Mouse (Mus musculus): Measurements from ENCODE around the gene 4930590J08Rik. TPM values are rescaled to one million over a fixed set of nuclear protein-coding genes. Genes with fewer than 3 reads are reported as not detected.

Gene 4930590J08Rik
- polyA plus RNA-seq, 1 experiment from 2014 or later: 0.13 TPM

- DNase-seq: no peak
- Histone ChIP-seq H3K9ac (replicated peaks) (no peak overlapping the region), H3K9me3 (ENCODE audit: low read length) (no peaks in the 10 kb centered on the region), H3K4me2 (ENCODE audit: low read depth, low read length) (0 out of 2 replicates have a peak overlapping the region, but pooled peaks have one; percentile 6), H3K27ac (ENCODE audit: low read depth) (peak overlapping the region; percentile 60), H3K36me3 (replicated peaks; ENCODE audit: insufficient read depth, low read length) (no peaks in the 10 kb centered on the region), H3K27me3 (ENCODE audit: insufficient read depth, low read length) (no peaks in the 10 kb centered on the region), H3K4me3 (ENCODE audit: low read depth, low read length) (no peak overlapping the region), H3K4me1 (ENCODE audit: insufficient read depth) (no peaks in the 10 kb centered on the region)
- TF ChIP-seq CTCF (IDR thresholded peaks at IDR 0.05; ENCODE audit: low read depth): no peak
- no peak for TF ChIP-seq EP300 (IDR thresholded peaks at IDR 0.05; ENCODE audit: low read depth)
- WGBS (ENCODE audit: insufficient replicate concordance): 32% methylated on average over 8 of the region's 8 CpGs
- no peak for ATAC-seq
These were observed 57.6 kb downstream of the 4930590J08Rik start for GRCm38 (mm10) chr6:91960028-91960811.

- H3K27me3 ChIP-seq (ENCODE audit: insufficient read depth, low read length): no peaks in the 10 kb centered on the region
- no peak overlapping the region for H3K4me2 ChIP-seq (ENCODE audit: low read depth, low read length)
- H3K27ac ChIP-seq (ENCODE audit: low read depth): no peak overlapping the region
- DNase-seq (no peak), ATAC-seq (no peak)
- no peaks in the 10 kb centered on the region for H3K36me3 ChIP-seq (replicated peaks; ENCODE audit: insufficient read depth, low read length)
- H3K4me3 ChIP-seq (ENCODE audit: low read depth, low read length): no peak overlapping the region
- no peak for TF ChIP-seq EP300 (IDR thresholded peaks at IDR 0.05; ENCODE audit: low read depth)
- TF ChIP-seq CTCF (IDR thresholded peaks at IDR 0.05; ENCODE audit: low read depth): no peak
- H3K4me1 ChIP-seq (ENCODE audit: insufficient read depth): no peaks in the 10 kb centered on the region
- WGBS (ENCODE audit: insufficient replicate concordance): 31% methylated on average over 4 of the region's 4 CpGs
- H3K9me3 ChIP-seq (ENCODE audit: low read length): no peaks in the 10 kb centered on the region
- no peak overlapping the region for H3K9ac ChIP-seq (replicated peaks)
These were observed 60.8 kb downstream of the 4930590J08Rik start for GRCm38 (mm10) chr6:91963429-91963828.

- Histone ChIP-seq H3K4me1 (ENCODE audit: insufficient read depth) (no peaks in the 10 kb centered on the region), H3K4me3 (ENCODE audit: low read depth, low read length) (no peak overlapping the region), H3K9me3 (ENCODE audit: low read length) (no peaks in the 10 kb centered on the region), H3K36me3 (replicated peaks; ENCODE audit: insufficient read depth, low read length) (no peaks in the 10 kb centered on the region), H3K27me3 (ENCODE audit: insufficient read depth, low read length) (no peaks in the 10 kb centered on the region), H3K27ac (ENCODE audit: low read depth) (no peak overlapping the region), H3K9ac (replicated peaks) (no peak overlapping the region), H3K4me2 (ENCODE audit: low read depth, low read length) (no peak overlapping the region)
- TF ChIP-seq CTCF (IDR thresholded peaks at IDR 0.05; ENCODE audit: low read depth): no peak
- no peak for TF ChIP-seq EP300 (IDR thresholded peaks at IDR 0.05; ENCODE audit: low read depth)
- DNase-seq (no peak), ATAC-seq (no peak)
- 82% methylated on average over 8 of the region's 8 CpGs for WGBS (ENCODE audit: insufficient replicate concordance)
These were observed 62.5 kb downstream of the 4930590J08Rik start for GRCm38 (mm10) chr6:91965060-91965459.

GRCm38 (mm10) chr6:91966006-91966405 is 63.4 kb downstream of the 4930590J08Rik start:
- ATAC-seq (no peak), DNase-seq (no peak)
- no peak overlapping the region for H3K4me2 ChIP-seq (ENCODE audit: low read depth, low read length)
- H3K27ac ChIP-seq (ENCODE audit: low read depth): no peak overlapping the region
- H3K9ac ChIP-seq (replicated peaks): no peak overlapping the region
- TF ChIP-seq CTCF (IDR thresholded peaks at IDR 0.05; ENCODE audit: low read depth) (no peak), EP300 (IDR thresholded peaks at IDR 0.05; ENCODE audit: low read depth) (no peak)
- H3K9me3 ChIP-seq (ENCODE audit: low read length): no peaks in the 10 kb centered on the region
- no peak overlapping the region for H3K4me3 ChIP-seq (ENCODE audit: low read depth, low read length)
- no peaks in the 10 kb centered on the region for H3K36me3 ChIP-seq (replicated peaks; ENCODE audit: insufficient read depth, low read length)
- WGBS (ENCODE audit: insufficient replicate concordance): 64% methylated on average over 6 of the region's 6 CpGs
- H3K27me3 ChIP-seq (ENCODE audit: insufficient read depth, low read length): no peaks in the 10 kb centered on the region
- H3K4me1 ChIP-seq (ENCODE audit: insufficient read depth): no peaks in the 10 kb centered on the region

- WGBS (ENCODE audit: insufficient replicate concordance): 22% methylated on average over 9 of the region's 9 CpGs
- DNase-seq (peak; percentile 50), ATAC-seq (peak; percentile 87)
- no peak overlapping the region for H3K4me2 ChIP-seq (ENCODE audit: low read depth, low read length)
- TF ChIP-seq CTCF (IDR thresholded peaks at IDR 0.05; ENCODE audit: low read depth) (peak; percentile 20; the same call in 1 of the 2 replicates), EP300 (IDR thresholded peaks at IDR 0.05; ENCODE audit: low read depth) (0 out of 2 replicates have a peak, but pooled peaks have one; percentile 46)
- H3K36me3 ChIP-seq (replicated peaks; ENCODE audit: insufficient read depth, low read length): no peaks in the 10 kb centered on the region
- peaks cover 5% of the 10 kb centered on the region; the same call in 1 of the 2 replicates for H3K27me3 ChIP-seq (ENCODE audit: insufficient read depth, low read length)
- no peaks in the 10 kb centered on the region for H3K9me3 ChIP-seq (ENCODE audit: low read length)
- H3K4me1 ChIP-seq (ENCODE audit: insufficient read depth): peaks cover 3% of the 10 kb centered on the region; the same call in 1 of the 2 replicates
- H3K4me3 ChIP-seq (ENCODE audit: low read depth, low read length): no peak overlapping the region
- peak overlapping the region; percentile 57 for H3K27ac ChIP-seq (ENCODE audit: low read depth)
- no peak overlapping the region for H3K9ac ChIP-seq (replicated peaks)
These were observed 69.6 kb downstream of the 4930590J08Rik start for GRCm38 (mm10) chr6:91972201-91972646.

GRCm38 (mm10) chr6:91973972-91974371 is 71.4 kb downstream of the 4930590J08Rik start:
- ATAC-seq (no peak), DNase-seq (no peak)
- H3K9ac ChIP-seq (replicated peaks): no peak overlapping the region
- no peak overlapping the region for H3K4me2 ChIP-seq (ENCODE audit: low read depth, low read length)
- H3K36me3 ChIP-seq (replicated peaks; ENCODE audit: insufficient read depth, low read length): no peaks in the 10 kb centered on the region
- H3K4me1 ChIP-seq (ENCODE audit: insufficient read depth): peaks cover 3% of the 10 kb centered on the region; the same call in 1 of the 2 replicates
- no peak overlapping the region for H3K27ac ChIP-seq (ENCODE audit: low read depth)
- H3K4me3 ChIP-seq (ENCODE audit: low read depth, low read length): no peak overlapping the region
- TF ChIP-seq CTCF (IDR thresholded peaks at IDR 0.05; ENCODE audit: low read depth): no peak
- H3K9me3 ChIP-seq (ENCODE audit: low read length): no peaks in the 10 kb centered on the region
- peaks cover 8% of the 10 kb centered on the region for H3K27me3 ChIP-seq (ENCODE audit: insufficient read depth, low read length)
- 48% methylated on average over 6 of the region's 6 CpGs for WGBS (ENCODE audit: insufficient replicate concordance)
